Mouse (Mus musculus): Measurements from ENCODE around the gene AC141477.1. TPM values are rescaled to one million over a fixed set of nuclear protein-coding genes. Genes with fewer than 3 reads are reported as not detected.

Gene AC141477.1
- 2.6 TPM in 1 of 2 replicates, not detected in the other for polyA plus RNA-seq (2015; fragmentation: Nextera tagmentation; extraction: Ambion mirVana)

- Histone ChIP-seq H3K9me3 (ENCODE audit: low read length) (no peaks in the 10 kb centered on the region), H3K9ac (replicated peaks; ENCODE audit: low read length) (no peak within 1 kb of the TSS), H3K27me3 (ENCODE audit: insufficient read depth, low read length) (no peaks in the 10 kb centered on the region), H3K4me3 (ENCODE audit: low read length) (no peak within 1 kb of the TSS), H3K4me1 (ENCODE audit: insufficient read depth, low read length) (peaks cover 16% of the 10 kb centered on the region), H3K4me2 (replicated peaks; ENCODE audit: low read depth, low read length) (no peak within 1 kb of the TSS), H3K27ac (ENCODE audit: low read length) (no peak within 1 kb of the TSS), H3K36me3 (ENCODE audit: insufficient read depth, low read length) (peaks cover 32% of the 10 kb centered on the region)
- 96% methylated on average over 17 of the region's 17 CpGs for WGBS
- ATAC-seq (ENCODE audit: low FRiP score, low TSS enrichment): no peak
These were observed at the start of gene AC141477.1 for GRCm38 (mm10) chr10:76440281-76440680. Gene AC141477.1 (minus strand): TSS chr10:76440444.

DNA sequence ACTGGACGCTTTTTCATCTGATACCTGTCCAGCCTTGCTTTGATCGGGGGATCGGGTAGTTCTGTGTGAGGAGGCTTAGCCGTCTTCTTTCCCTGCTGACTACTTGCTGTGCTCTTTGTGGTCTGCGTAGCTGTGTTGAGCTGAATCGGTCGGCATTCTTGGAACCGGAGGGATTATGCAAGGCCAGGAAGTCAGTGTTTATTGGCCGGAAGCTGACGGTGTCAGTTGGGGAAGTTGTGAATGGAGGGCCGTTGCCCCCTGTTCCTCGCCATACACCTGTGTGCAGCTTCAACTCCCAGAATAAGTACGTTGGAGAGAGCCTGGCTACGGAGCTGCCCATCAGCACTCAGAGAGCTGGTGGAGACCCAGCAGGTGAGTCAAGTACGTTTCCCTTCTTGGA is 49.0 kb upstream of the AC141477.1 start:
- Histone ChIP-seq H3K27me3 (ENCODE audit: insufficient read depth, low read length) (no peaks in the 10 kb centered on the region), H3K9me3 (ENCODE audit: low read length) (no peaks in the 10 kb centered on the region), H3K27ac (ENCODE audit: low read length) (no peak overlapping the region), H3K4me3 (ENCODE audit: low read length) (no peak overlapping the region), H3K4me2 (replicated peaks; ENCODE audit: low read depth, low read length) (no peak overlapping the region), H3K4me1 (ENCODE audit: insufficient read depth, low read length) (no peaks in the 10 kb centered on the region), H3K36me3 (ENCODE audit: insufficient read depth, low read length) (peaks cover 86% of the 10 kb centered on the region), H3K9ac (replicated peaks; ENCODE audit: low read length) (no peak overlapping the region)
- WGBS: 95% methylated on average over 15 of the region's 15 CpGs
- ATAC-seq (ENCODE audit: low FRiP score, low TSS enrichment): no peak

DNA sequence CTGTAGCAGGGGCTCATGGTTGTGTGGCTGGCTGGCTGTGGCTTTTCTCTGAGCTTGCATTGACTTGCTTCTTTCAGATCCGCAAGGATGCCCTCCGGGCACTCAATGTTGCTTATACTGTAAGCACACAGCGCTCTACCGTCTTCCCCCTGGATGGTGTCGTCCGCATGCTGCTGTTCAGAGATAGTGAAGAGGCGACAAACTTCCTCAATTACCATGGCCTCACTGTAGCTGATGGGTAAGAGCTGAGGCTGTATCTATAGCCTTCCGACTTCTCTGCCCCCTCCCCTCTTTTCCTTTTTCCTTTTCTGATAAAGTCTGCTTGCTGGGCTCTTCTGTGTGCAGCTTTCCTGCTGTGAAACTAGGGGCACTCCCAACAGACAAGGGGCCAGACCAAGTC is 48.0 kb upstream of the AC141477.1 start:
- no peaks in the 10 kb centered on the region for H3K27me3 ChIP-seq (ENCODE audit: insufficient read depth, low read length)
- H3K36me3 ChIP-seq (ENCODE audit: insufficient read depth, low read length): peaks cover 86% of the 10 kb centered on the region
- no peak overlapping the region for H3K27ac ChIP-seq (ENCODE audit: low read length)
- H3K4me1 ChIP-seq (ENCODE audit: insufficient read depth, low read length): no peaks in the 10 kb centered on the region
- H3K9me3 ChIP-seq (ENCODE audit: low read length): no peaks in the 10 kb centered on the region
- H3K9ac ChIP-seq (replicated peaks; ENCODE audit: low read length): no peak overlapping the region
- WGBS: 95% methylated on average over 8 of the region's 8 CpGs
- H3K4me3 ChIP-seq (ENCODE audit: low read length): no peak overlapping the region
- no peak overlapping the region for H3K4me2 ChIP-seq (replicated peaks; ENCODE audit: low read depth, low read length)
- ATAC-seq (ENCODE audit: low FRiP score, low TSS enrichment): no peak

- ATAC-seq (ENCODE audit: low FRiP score, low TSS enrichment): no peak
- H3K9ac ChIP-seq (replicated peaks; ENCODE audit: low read length): no peak overlapping the region
- H3K9me3 ChIP-seq (ENCODE audit: low read length): no peaks in the 10 kb centered on the region
These were observed 46.1 kb upstream of the AC141477.1 start for GRCm38 (mm10) chr10:76486302-76486701.

DNA sequence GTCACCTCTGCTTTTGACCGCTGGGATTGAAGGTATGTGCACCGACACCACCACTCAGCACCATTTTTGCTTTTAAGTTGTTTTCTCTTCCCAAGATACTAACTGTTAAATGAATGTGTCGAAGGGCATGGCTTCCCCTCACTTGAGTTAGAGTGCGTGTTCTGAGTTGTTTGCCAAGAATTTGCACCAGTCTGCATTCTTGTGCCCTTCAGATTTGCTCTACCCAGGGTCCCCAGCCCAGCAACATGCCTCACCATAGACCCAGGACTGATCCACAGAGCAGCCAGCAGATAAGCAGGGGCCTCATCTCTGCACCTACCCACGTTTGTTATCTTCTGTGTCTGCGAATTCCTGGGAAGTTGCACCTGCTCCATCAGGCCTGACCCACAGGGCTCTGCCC is 41.2 kb upstream of the AC141477.1 start:
- Histone ChIP-seq H3K4me3 (ENCODE audit: low read length) (no peak overlapping the region), H3K9ac (replicated peaks; ENCODE audit: low read length) (no peak overlapping the region), H3K27me3 (ENCODE audit: insufficient read depth, low read length) (no peaks in the 10 kb centered on the region), H3K9me3 (ENCODE audit: low read length) (no peaks in the 10 kb centered on the region), H3K36me3 (ENCODE audit: insufficient read depth, low read length) (peaks cover 82% of the 10 kb centered on the region), H3K27ac (ENCODE audit: low read length) (no peak overlapping the region), H3K4me1 (ENCODE audit: insufficient read depth, low read length) (no peaks in the 10 kb centered on the region), H3K4me2 (replicated peaks; ENCODE audit: low read depth, low read length) (no peak overlapping the region)
- WGBS: 89% methylated on average over 6 of the region's 6 CpGs
- ATAC-seq (ENCODE audit: low FRiP score, low TSS enrichment): no peak

More at GRCm38 (mm10) chr10:76486302-76486701, 46.1 kb upstream of the AC141477.1 start:
- no peaks in the 10 kb centered on the region for H3K27me3 ChIP-seq (ENCODE audit: insufficient read depth, low read length)
- no peak overlapping the region for H3K4me2 ChIP-seq (replicated peaks; ENCODE audit: low read depth, low read length)
- H3K4me3 ChIP-seq (ENCODE audit: low read length): no peak overlapping the region
- H3K27ac ChIP-seq (ENCODE audit: low read length): no peak overlapping the region
- peaks cover 82% of the 10 kb centered on the region for H3K36me3 ChIP-seq (ENCODE audit: insufficient read depth, low read length)
- H3K4me1 ChIP-seq (ENCODE audit: insufficient read depth, low read length): no peaks in the 10 kb centered on the region
- 98% methylated on average over 2 of the region's 2 CpGs for WGBS

- WGBS: 93% methylated on average over 13 of the region's 13 CpGs
- H3K27me3 ChIP-seq (ENCODE audit: insufficient read depth, low read length): no peaks in the 10 kb centered on the region
- no peak overlapping the region for H3K9ac ChIP-seq (replicated peaks; ENCODE audit: low read length)
- no peak overlapping the region for H3K4me2 ChIP-seq (replicated peaks; ENCODE audit: low read depth, low read length)
- no peaks in the 10 kb centered on the region for H3K4me1 ChIP-seq (ENCODE audit: insufficient read depth, low read length)
- no peak overlapping the region for H3K27ac ChIP-seq (ENCODE audit: low read length)
- H3K36me3 ChIP-seq (ENCODE audit: insufficient read depth, low read length): peaks cover 82% of the 10 kb centered on the region
- H3K4me3 ChIP-seq (ENCODE audit: low read length): no peak overlapping the region
- H3K9me3 ChIP-seq (ENCODE audit: low read length): no peaks in the 10 kb centered on the region
- no peak for ATAC-seq (ENCODE audit: low FRiP score, low TSS enrichment)
These were observed 40.6 kb upstream of the AC141477.1 start for GRCm38 (mm10) chr10:76480851-76481250.

GRCm38 (mm10) chr10:76473759-76474158 is 33.5 kb upstream of the AC141477.1 start:
- Histone ChIP-seq H3K36me3 (ENCODE audit: insufficient read depth, low read length) (peaks cover 59% of the 10 kb centered on the region), H3K4me1 (ENCODE audit: insufficient read depth, low read length) (no peaks in the 10 kb centered on the region), H3K4me3 (ENCODE audit: low read length) (no peak overlapping the region), H3K27ac (ENCODE audit: low read length) (no peak overlapping the region), H3K4me2 (replicated peaks; ENCODE audit: low read depth, low read length) (no peak overlapping the region), H3K27me3 (ENCODE audit: insufficient read depth, low read length) (no peaks in the 10 kb centered on the region), H3K9ac (replicated peaks; ENCODE audit: low read length) (no peak overlapping the region), H3K9me3 (ENCODE audit: low read length) (no peaks in the 10 kb centered on the region)
- ATAC-seq (ENCODE audit: low FRiP score, low TSS enrichment): no peak
- 90% methylated on average over 5 of the region's 5 CpGs for WGBS

DNA sequence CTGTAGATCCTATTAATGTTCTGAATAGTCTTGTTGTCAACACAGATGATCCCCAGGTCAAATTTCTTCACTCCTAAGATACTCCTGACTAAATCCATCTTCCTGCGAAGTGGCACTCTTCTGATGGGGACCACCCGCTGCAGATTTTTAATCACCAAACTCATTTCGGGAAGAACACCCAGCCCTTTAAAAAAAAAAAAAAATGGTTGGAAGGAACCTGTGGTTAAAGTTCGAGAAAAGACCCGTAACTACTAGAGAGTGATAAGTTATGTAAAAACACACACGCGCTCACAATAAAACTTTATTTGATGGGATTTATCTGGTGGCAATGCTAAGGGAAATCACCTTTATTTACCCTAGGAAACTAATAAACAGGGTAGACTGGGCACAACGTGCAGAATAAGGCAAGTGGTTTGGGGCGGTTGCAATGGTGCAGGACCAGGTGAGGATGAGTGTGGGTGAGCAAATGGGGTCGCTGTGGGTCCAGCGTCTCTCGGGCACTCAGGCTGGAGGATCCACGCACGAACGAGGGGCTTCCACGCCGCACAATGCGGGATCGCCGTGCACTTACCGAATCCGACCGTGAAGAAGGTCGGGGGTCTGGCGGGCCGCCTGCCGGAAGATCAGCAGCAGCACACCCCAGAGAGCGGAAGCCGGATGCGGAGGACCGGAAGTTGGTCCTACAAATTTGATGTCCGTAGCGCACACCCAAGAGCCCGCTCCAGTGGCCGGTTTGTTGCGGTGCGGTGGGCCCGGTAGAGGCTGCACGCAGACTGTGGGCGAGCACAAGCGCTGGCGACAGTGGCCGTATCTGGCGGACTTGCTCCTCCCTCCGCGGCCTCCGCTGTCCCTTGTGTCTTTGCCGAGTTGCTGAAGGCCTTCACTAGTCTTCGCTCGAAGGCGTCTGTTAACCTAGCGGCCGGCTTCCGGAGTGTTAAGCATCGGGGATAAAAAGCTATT is 28.2 kb upstream of the AC141477.1 start, which contains the start of the genes Mcm3ap and Ybey:
TSS of gene Mcm3ap (plus strand) at position 725 of the 960 bp plus-strand sequence.
TSS of gene Ybey (minus strand) at position 912 of the 960 bp plus-strand sequence.
- Histone ChIP-seq H3K27me3 (ENCODE audit: insufficient read depth, low read length) (no peaks in the 10 kb centered on the region), H3K4me2 (replicated peaks; ENCODE audit: low read depth, low read length) (peak within 1 kb of the TSS; percentile 75), H3K36me3 (ENCODE audit: insufficient read depth, low read length) (peaks cover 22% of the 10 kb centered on the region), H3K4me1 (ENCODE audit: insufficient read depth, low read length) (peaks cover 3% of the 10 kb centered on the region), H3K27ac (ENCODE audit: low read length) (peak within 1 kb of the TSS; percentile 83), H3K4me3 (ENCODE audit: low read length) (peak within 1 kb of the TSS; percentile 82), H3K9ac (replicated peaks; ENCODE audit: low read length) (peak within 1 kb of the TSS; percentile 88), H3K9me3 (ENCODE audit: low read length) (no peaks in the 10 kb centered on the region)
- peak; percentile 93 for ATAC-seq (ENCODE audit: low FRiP score, low TSS enrichment)
- 1% methylated on average over 55 of the region's 55 CpGs for WGBS

- H3K4me1 ChIP-seq (ENCODE audit: insufficient read depth, low read length): peaks cover 1% of the 10 kb centered on the region
- no peak overlapping the region for H3K4me2 ChIP-seq (replicated peaks; ENCODE audit: low read depth, low read length)
- H3K27ac ChIP-seq (ENCODE audit: low read length): no peak overlapping the region
- 0 out of 2 replicates have a peak, but pooled peaks cover 4% of the 10 kb centered on the region for H3K36me3 ChIP-seq (ENCODE audit: insufficient read depth, low read length)
- peaks cover 9% of the 10 kb centered on the region; the same call in 1 of the 2 replicates for H3K9me3 ChIP-seq (ENCODE audit: low read length)
- no peak for ATAC-seq (ENCODE audit: low FRiP score, low TSS enrichment)
- no peaks in the 10 kb centered on the region for H3K27me3 ChIP-seq (ENCODE audit: insufficient read depth, low read length)
- H3K9ac ChIP-seq (replicated peaks; ENCODE audit: low read length): no peak overlapping the region
- 87% methylated on average over 6 of the region's 6 CpGs for WGBS
- no peak overlapping the region for H3K4me3 ChIP-seq (ENCODE audit: low read length)
These were observed 22.5 kb upstream of the AC141477.1 start for GRCm38 (mm10) chr10:76462721-76463120.

DNA sequence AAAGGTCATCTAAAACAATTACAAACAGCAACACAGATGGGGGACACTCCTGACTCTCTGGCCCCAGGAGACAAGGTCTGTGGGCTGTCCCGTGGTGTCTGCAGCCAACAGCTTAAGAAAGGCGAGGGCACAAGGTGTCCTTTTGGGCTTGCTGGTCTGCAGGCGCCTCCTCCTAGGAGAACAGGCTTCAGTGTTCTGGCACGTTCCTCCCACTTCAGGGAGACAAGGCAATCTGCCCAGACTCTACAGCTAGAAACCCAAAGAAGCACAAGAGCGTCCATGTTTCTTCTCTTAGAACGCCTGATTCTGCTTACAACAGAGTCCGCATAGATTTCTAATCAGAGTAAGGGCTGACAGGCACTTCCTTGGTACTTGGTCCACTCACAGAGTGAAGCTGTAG is 22.1 kb upstream of the AC141477.1 start:
- H3K27ac ChIP-seq (ENCODE audit: low read length): no peak overlapping the region
- WGBS: 90% methylated on average over 7 of the region's 7 CpGs

More for the DNA sequence above, 22.1 kb upstream of the AC141477.1 start:
- no peaks in the 10 kb centered on the region for H3K27me3 ChIP-seq (ENCODE audit: insufficient read depth, low read length)
- ATAC-seq (ENCODE audit: low FRiP score, low TSS enrichment): no peak
- no peaks in the 10 kb centered on the region for H3K4me1 ChIP-seq (ENCODE audit: insufficient read depth, low read length)
- H3K36me3 ChIP-seq (ENCODE audit: insufficient read depth, low read length): 0 out of 2 replicates have a peak, but pooled peaks cover 4% of the 10 kb centered on the region
- no peak overlapping the region for H3K4me3 ChIP-seq (ENCODE audit: low read length)
- H3K9ac ChIP-seq (replicated peaks; ENCODE audit: low read length): no peak overlapping the region
- H3K4me2 ChIP-seq (replicated peaks; ENCODE audit: low read depth, low read length): no peak overlapping the region
- H3K9me3 ChIP-seq (ENCODE audit: low read length): peaks cover 9% of the 10 kb centered on the region; the same call in 1 of the 2 replicates

All from kidney, embryonic 16.5 days (tissue).